Mouse (Mus musculus) CH12.LX (cell line): ENCODE results near the gene Mybl2. TPM values are rescaled to one million over a fixed set of nuclear protein-coding genes. Genes with fewer than 3 reads are reported as not detected.
A peak's percentile ranks its signal among the peaks of the same experiment; 100 is the strongest.

Experiments
- DNase-seq: peaks from one replicate; pipeline ENCODE4 v3.0.0-alpha.2; 2013; ENCODE audit errors: extremely low read depth
- H3K27ac ChIP-seq: 2 replicates; pipeline ENCODE4 v1.5.1; 2012; ENCODE audit warnings: low read depth, mild to moderate bottlenecking, control low read depth, moderate library complexity; ENCODE audit not compliant: insufficient read depth
- H3K27me3 ChIP-seq: replicated peaks from 2 replicates; pipeline ENCODE3; 2012; ENCODE audit warnings: inconsistent platforms
- H3K36me3 ChIP-seq, 2 experiments: replicated peaks in 1 of 2; 2 replicates each; pipeline versions ENCODE3 to v1.6.1; 2012; ENCODE audit warnings: inconsistent platforms in 1 of 2, low read length in 1 of 2, mild to moderate bottlenecking in 1 of 2, mixed read lengths in 1 of 2, moderate library complexity in 1 of 2; ENCODE audit not compliant: control insufficient read depth in 1 of 2, insufficient read depth in 1 of 2
- H3K4me1 ChIP-seq, 2 experiments: 2 replicates each; pipeline ENCODE4 v1.6.1; 2012; ENCODE audit warnings: inconsistent platforms in 1 of 2, moderate library complexity in 1 of 2; ENCODE audit not compliant: insufficient read depth in 2 of 2, control insufficient read depth in 1 of 2
- H3K4me2 ChIP-seq: 2 replicates; pipeline ENCODE4 v1.6.1; 2012; ENCODE audit warnings: low read depth, mild to moderate bottlenecking, control low read depth; ENCODE audit not compliant: poor library complexity, insufficient read depth, severe bottlenecking
- H3K4me3 ChIP-seq, 3 experiments: fragments of 150-350 bp in 1 of 3; sonication (generic) in 1 of 3; replicated peaks in 1 of 3; 2 replicates each; pipeline versions ENCODE3 to v1.5.1; 2011 to 2012; ENCODE audit warnings: low read depth in 2 of 3, low read length in 2 of 3, mild to moderate bottlenecking in 2 of 3, moderate library complexity in 2 of 3, control low read depth in 1 of 3, improper control_type of control experiment in 1 of 3, inconsistent platforms in 1 of 3, mixed read lengths in 1 of 3; ENCODE audit not compliant: poor library complexity in 1 of 3
- H3K79me2 ChIP-seq: replicated peaks from 2 replicates; pipeline ENCODE4 v1.6.1; 2012; ENCODE audit warnings: mild to moderate bottlenecking, moderate library complexity; ENCODE audit not compliant: control insufficient read depth, poor library complexity, insufficient read depth, severe bottlenecking; ENCODE audit errors: extremely low read depth
- H3K9ac ChIP-seq: 2 replicates; pipeline ENCODE4 v1.6.1; 2012; ENCODE audit warnings: low read depth, mild to moderate bottlenecking, control low read depth, moderate library complexity; ENCODE audit not compliant: insufficient read depth
- H3K9me3 ChIP-seq: replicated peaks from 2 replicates; pipeline ENCODE3; 2012; ENCODE audit warnings: low read length, inconsistent platforms, mixed read lengths
- BHLHE40 ChIP-seq: IDR thresholded peaks from 2 replicates; pipeline ENCODE4 v1.6.1; 2011; ENCODE audit warnings: mild to moderate bottlenecking, low read depth, low read length, improper control_type of control experiment
- CHD1 ChIP-seq: IDR thresholded peaks from 2 replicates; pipeline ENCODE4 v1.6.1; 2012; ENCODE audit warnings: low read depth, low read length, improper control_type of control experiment, inconsistent platforms
- CHD2 ChIP-seq: IDR thresholded peaks from 2 replicates; pipeline ENCODE4 v1.6.1; 2011; ENCODE audit warnings: low read length, improper control_type of control experiment
- EP300 ChIP-seq: IDR thresholded peaks from 2 replicates; pipeline ENCODE4 v1.6.1; 2011; ENCODE audit warnings: low read length, improper control_type of control experiment
- ETS1 ChIP-seq: conservative IDR thresholded peaks from 2 replicates; pipeline ENCODE4 v1.6.1; 2012; ENCODE audit warnings: low read depth, mild to moderate bottlenecking, inconsistent platforms, low read length, improper control_type of control experiment, moderate library complexity
- IRF4 ChIP-seq: IDR thresholded peaks from 2 replicates; pipeline ENCODE4 v1.6.1; 2014; ENCODE audit warnings: low read depth, mild to moderate bottlenecking, inconsistent platforms, low read length, improper control_type of control experiment
- JUN ChIP-seq: IDR thresholded peaks from 2 replicates; pipeline ENCODE4 v1.6.1; 2011; ENCODE audit warnings: low read depth, mild to moderate bottlenecking, low read length, improper control_type of control experiment, moderate library complexity; ENCODE audit not compliant: insufficient read depth
- JUND ChIP-seq: conservative IDR thresholded peaks from 2 replicates; pipeline ENCODE4 v1.6.1; 2011; ENCODE audit warnings: low read depth, low read length, improper control_type of control experiment
- MAX ChIP-seq: IDR thresholded peaks from 2 replicates; pipeline ENCODE4 v1.6.1; 2011; ENCODE audit warnings: low read length, improper control_type of control experiment
- MAZ ChIP-seq: IDR thresholded peaks from 2 replicates; pipeline ENCODE4 v1.6.1; 2012; ENCODE audit warnings: low read depth, mild to moderate bottlenecking, inconsistent platforms, low read length, improper control_type of control experiment, moderate library complexity
- MEF2A ChIP-seq: IDR thresholded peaks from 2 replicates; pipeline ENCODE4 v1.6.1; 2014; ENCODE audit warnings: low read depth, mild to moderate bottlenecking, inconsistent platforms, low read length, improper control_type of control experiment, borderline replicate concordance
- MXI1 ChIP-seq: IDR thresholded peaks from 2 replicates; pipeline ENCODE4 v1.6.1; 2011; ENCODE audit warnings: mild to moderate bottlenecking, low read depth, low read length, improper control_type of control experiment
- MYC ChIP-seq: IDR thresholded peaks from 2 replicates; pipeline ENCODE4 v1.6.1; 2011; ENCODE audit warnings: low read depth, mild to moderate bottlenecking, improper control_type of control experiment, low read length
- NRF1 ChIP-seq: IDR thresholded peaks from 2 replicates; pipeline ENCODE4 v1.6.1; 2014; ENCODE audit warnings: low read depth, mild to moderate bottlenecking, inconsistent platforms, low read length, improper control_type of control experiment, moderate library complexity
- PAX5 ChIP-seq: IDR thresholded peaks from 2 replicates; pipeline ENCODE4 v1.6.1; 2012; ENCODE audit warnings: low read length, inconsistent platforms, mixed read lengths
- RAD21 ChIP-seq: IDR thresholded peaks from 2 replicates; pipeline ENCODE4 v1.6.1; 2011; ENCODE audit warnings: low read depth, mild to moderate bottlenecking, low read length, improper control_type of control experiment, moderate library complexity
- RCOR1 ChIP-seq: conservative IDR thresholded peaks from 2 replicates; pipeline ENCODE4 v1.6.1; 2012; ENCODE audit warnings: low read depth, mild to moderate bottlenecking, inconsistent platforms, low read length, improper control_type of control experiment
- SIN3A ChIP-seq: IDR thresholded peaks from 2 replicates; pipeline ENCODE4 v1.6.1; 2012; ENCODE audit warnings: low read length, improper control_type of control experiment, inconsistent platforms
- SMC3 ChIP-seq: IDR thresholded peaks from 2 replicates; pipeline ENCODE4 v1.6.1; 2011; ENCODE audit warnings: low read depth, low read length, improper control_type of control experiment
- TCF12 ChIP-seq: IDR thresholded peaks from 2 replicates; pipeline ENCODE4 v1.6.1; 2014; ENCODE audit warnings: low read depth, mild to moderate bottlenecking, inconsistent platforms, low read length, improper control_type of control experiment
- UBTF ChIP-seq: IDR thresholded peaks from 2 replicates; pipeline ENCODE4 v1.6.1; 2012; ENCODE audit warnings: low read depth, mild to moderate bottlenecking, inconsistent platforms, low read length, improper control_type of control experiment, moderate library complexity
- USF1 ChIP-seq: IDR thresholded peaks from 2 replicates; pipeline ENCODE4 v1.6.1; 2014; ENCODE audit warnings: low read depth, mild to moderate bottlenecking, inconsistent platforms, low read length, improper control_type of control experiment
- ZKSCAN1 ChIP-seq: IDR thresholded peaks from 2 replicates; pipeline ENCODE4 v1.6.1; 2012; ENCODE audit warnings: low read depth, inconsistent platforms, low read length, improper control_type of control experiment, borderline replicate concordance
- ZMIZ1 ChIP-seq: IDR thresholded peaks from 2 replicates; pipeline ENCODE4 v1.6.1; 2012; ENCODE audit warnings: low read depth, mild to moderate bottlenecking, inconsistent platforms, low read length, improper control_type of control experiment
- dilution Hi-C: fragments of 300-500 bp; cut with MboI; formaldehyde crosslinking; loops from 2 replicates; pipeline ENCODE4 v1.14.3; 2020; ENCODE audit warnings: low sequenced_read_pairs; ENCODE audit not compliant: extremely low pct_unique_long_range_greater_than_20kb, extremely low pct_ligation_motif_present
- in situ Hi-C: fragments of 300-500 bp; cut with MboI; formaldehyde crosslinking; loops from 3 replicates; pipeline ENCODE4 v1.14.3; 2019; ENCODE audit warnings: low sequenced_read_pairs, low pct_ligation_motif_present, low pct_unique_long_range_greater_than_20kb, mixed read lengths
- polyA plus RNA-seq: library from polyadenylated mRNA; unstranded; fragments of >175 nt; gene quantifications from 2 replicates; pipeline ENCODE4 v1.2.1, GENCODE M21; 2012; ENCODE audit warnings: low read depth; ENCODE audit not compliant: insufficient read length
- total RNA-seq, 2 experiments: library from RNA; depleted of rRNA; stranded (reverse); fragments of 300-350 nt in 1 of 2; fragments of >200 nt in 1 of 2; gene quantifications; 2 replicates each; pipeline ENCODE4 v1.2.3; 2012 to 2014

The Mybl2 gene
- total and polyA plus RNA-seq, 3 experiments, result 36.0 to 131 (median 38.4) TPM

- TF ChIP-seq MEF2A (peak; percentile 69), UBTF (no peak), PAX5 (no peak), CHD1 (no peak), BHLHE40 (peak; percentile 99), MAZ (no peak), ZKSCAN1 (no peak), MYC (peak; percentile 78; the same call in 1 of the 2 replicates), ZMIZ1 (no peak), EP300 (peak; percentile 93)
- TF ChIP-seq, all 38 proteins: peak for 13
Observed at GRCm38 (mm10) chr2:163102900-163103653, 48.6 kb downstream of the Mybl2 start (continued).

DNA sequence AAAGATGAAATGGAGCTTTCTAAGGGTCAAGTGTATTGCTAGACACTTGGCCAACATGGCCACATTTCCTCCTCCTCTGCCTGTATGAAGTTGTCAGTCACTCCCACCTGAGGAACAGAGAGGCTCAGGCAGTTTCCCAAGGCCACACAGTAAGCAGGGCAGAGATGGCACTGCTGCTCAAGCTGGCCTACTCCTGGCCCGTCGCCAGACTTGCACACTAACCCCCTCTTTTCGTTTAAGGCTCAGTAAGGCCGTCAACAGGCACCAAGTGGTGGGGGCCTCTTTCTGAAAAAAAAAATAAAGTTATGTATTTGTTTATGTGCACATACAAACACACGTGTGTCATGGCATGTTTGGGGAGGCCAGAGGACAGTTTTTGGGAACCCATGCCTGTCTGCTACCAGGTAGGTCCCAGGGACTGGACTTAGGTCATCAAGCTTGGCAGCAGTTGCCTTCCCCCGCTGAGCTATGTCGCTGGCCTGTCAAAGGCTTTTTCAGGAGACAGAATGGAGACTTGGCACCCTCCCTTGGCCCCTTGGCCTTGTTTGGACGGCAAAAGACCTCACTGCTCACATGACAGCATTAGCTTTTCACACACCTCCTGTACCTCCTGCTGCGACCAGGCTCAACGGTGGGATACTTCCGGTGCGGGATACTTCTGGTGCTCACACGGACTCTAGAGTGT is 49.7 kb downstream of the Mybl2 start:
- in situ Hi-C loops, result loop anchor here (10.0 kb wide), 1 partner anchor 211 kb away; no protein-coding TSS in a partner anchor

GRCm38 (mm10) chr2:163108385-163108784 is 53.9 kb downstream of the Mybl2 start:
- H3K27me3 ChIP-seq, result peaks cover 84% of the 10 kb centered on the region
- no peak overlapping the region for H3K9ac ChIP-seq
- no peak for DNase-seq
- H3K36me3 ChIP-seq, result no peaks in the 10 kb centered on the region
- TF ChIP-seq ETS1, result no peak
- TF ChIP-seq RCOR1, result no peak
- TF ChIP-seq BHLHE40, result no peak
- no peak for TF ChIP-seq MEF2A
- no peak for TF ChIP-seq MXI1
- no peak for TF ChIP-seq MYC
- no peak for TF ChIP-seq JUN
- no peak for TF ChIP-seq TCF12
- H3K79me2 ChIP-seq, result no peaks in the 10 kb centered on the region
- dilution Hi-C loops (no loop called here), in situ Hi-C loops (loop anchor here (10.0 kb wide), 1 partner anchor 206 kb away; no protein-coding TSS in a partner anchor)
- peaks cover 4 to 7% of the 10 kb centered on the region in 2 experiments for H3K4me1 ChIP-seq
- H3K27ac ChIP-seq, result no peak overlapping the region
- H3K4me3 ChIP-seq, result no peak overlapping the region
- H3K4me2 ChIP-seq, result no peak overlapping the region
- peaks cover 30% of the 10 kb centered on the region for H3K9me3 ChIP-seq

More for the DNA sequence above, 49.7 kb downstream of the Mybl2 start:
- Histone ChIP-seq H3K27me3 (peaks cover 76% of the 10 kb centered on the region), H3K9ac (no peak overlapping the region), H3K79me2 (no peaks in the 10 kb centered on the region), H3K9me3 (peaks cover 16% of the 10 kb centered on the region), H3K27ac (no peak overlapping the region), H3K36me3 (no peaks in the 10 kb centered on the region), H3K4me1 (peaks cover 11 to 23% of the 10 kb centered on the region in 2 experiments), H3K4me3 (no peak overlapping the region), H3K4me2 (no peak overlapping the region)
- TF ChIP-seq EP300, result no peak
- no peak for TF ChIP-seq MAZ
- TF ChIP-seq SIN3A, result no peak
- TF ChIP-seq JUN, result no peak
- no peak for TF ChIP-seq PAX5
- TF ChIP-seq IRF4, result no peak
- TF ChIP-seq NRF1, result no peak
- no peak for TF ChIP-seq TCF12
- TF ChIP-seq CHD2, result no peak
- TF ChIP-seq MXI1, result no peak
- no peak for TF ChIP-seq MAX
- no peak for TF ChIP-seq SMC3
- no peak for TF ChIP-seq USF1
- no peak for TF ChIP-seq JUND
- TF ChIP-seq RAD21, result no peak
- dilution Hi-C loops, result no loop called here
- DNase-seq, result no peak
